In the genomic region with DNA sequence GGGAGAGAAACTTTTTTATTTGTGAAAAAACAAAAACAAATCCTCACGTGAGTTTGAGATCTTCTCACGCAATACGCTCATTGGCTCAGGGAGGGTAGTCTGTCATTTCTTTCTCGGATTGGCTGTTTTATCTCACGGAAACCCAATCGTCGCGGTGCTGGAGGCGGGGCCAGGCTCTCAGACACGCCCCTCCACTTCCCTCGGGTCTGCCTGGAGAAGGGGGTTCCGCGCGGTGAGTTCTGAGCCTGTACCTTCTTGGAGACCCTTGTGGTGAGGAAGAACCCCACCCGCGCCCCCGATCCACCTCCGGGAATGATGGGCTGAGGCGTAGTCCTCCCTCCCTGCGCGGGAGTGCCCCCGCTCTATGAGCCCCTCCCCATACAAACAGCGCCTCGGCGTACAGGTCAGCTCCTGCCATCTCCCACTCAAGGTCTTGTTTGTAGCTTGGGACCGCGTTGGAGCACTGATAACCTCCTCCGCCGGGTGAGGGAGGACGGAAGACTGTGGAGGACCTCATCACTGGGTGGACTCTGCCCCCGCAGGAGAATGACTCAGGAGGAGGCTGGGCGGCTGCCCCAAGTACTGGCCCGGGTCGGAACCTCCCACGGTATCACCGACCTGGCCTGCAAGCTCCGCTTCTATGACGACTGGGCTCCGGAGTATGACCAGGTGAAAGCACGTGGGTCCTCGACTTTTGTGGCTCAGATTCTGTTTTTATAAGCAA, we compare ENCODE assay signal across 1 mouse cellular context.
TF ChIP-seq lines count a peak whose summit lies in the region.

A gene (plus strand): TSS at position 190 of the 724 bp plus-strand sequence.

TF ChIP-seq in CH12.LX, 34 proteins besides CTCF, POLR2A, EP300 and RAD21 (continued from another document):
- peak; percentile 56; the same call in 1 of the 2 replicates for TF ChIP-seq MXI1 (IDR thresholded peaks at IDR 0.05; ENCODE audit: low read depth, low read length)
- TF ChIP-seq USF2 (conservative IDR thresholded peaks at IDR 0.05; ENCODE audit: low read depth, low read length) = no peak
- TF ChIP-seq SIN3A (IDR thresholded peaks at IDR 0.05; ENCODE audit: low read length) = peak; percentile 66; the same call in 1 of the 2 replicates
- peak; percentile 35; the same call in 1 of the 2 replicates for TF ChIP-seq ELF1 (IDR thresholded peaks at IDR 0.05; ENCODE audit: low read depth, low read length)
- TF ChIP-seq NELFE (IDR thresholded peaks at IDR 0.05; ENCODE audit: low read depth, low read length) = 0 out of 2 replicates have a peak, but pooled peaks have one; percentile 20
- TF ChIP-seq MAX (IDR thresholded peaks at IDR 0.05; ENCODE audit: low read length) = peak; percentile 78
